Mouse (Mus musculus): Measurements from ENCODE around the gene Ap1g1. TPM values are rescaled to one million over a fixed set of nuclear protein-coding genes. Genes with fewer than 3 reads are reported as not detected.

Ap1g1 gene
- polyA plus RNA-seq, 1 experiment: 80.9 TPM

DNA sequence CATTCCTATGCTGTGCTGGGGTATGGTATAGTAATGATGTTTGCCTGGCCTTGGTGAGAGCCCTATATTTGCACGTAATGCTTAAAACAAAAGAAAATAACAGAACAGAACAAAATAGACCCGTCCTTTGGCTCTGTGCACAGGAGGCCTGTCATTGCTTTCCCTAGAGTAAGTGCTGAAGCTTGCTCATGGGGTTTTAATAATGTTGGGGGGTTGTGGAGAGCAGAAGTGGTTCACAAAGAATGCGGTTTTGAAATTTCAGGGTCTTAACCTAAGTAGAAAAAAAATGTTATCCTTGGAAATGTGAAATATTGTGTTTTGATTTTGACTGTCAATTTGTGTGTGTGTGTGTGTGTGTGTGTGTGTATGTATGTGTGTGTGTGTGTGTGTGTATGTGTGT lies 70.6 kb downstream of the Ap1g1 start:
- Histone ChIP-seq H3K27ac (ENCODE audit: insufficient read depth, low read depth, low read length) (no peak overlapping the region), H3K4me1 (ENCODE audit: control insufficient read depth, insufficient read depth, low read length) (peaks cover 2% of the 10 kb centered on the region; the same call in 1 of the 2 replicates), H3K4me3 (ENCODE audit: insufficient read depth, low read length) (no peak overlapping the region)
- TF ChIP-seq POLR2A (IDR thresholded peaks at IDR 0.05; ENCODE audit: borderline replicate concordance, low read depth, low read length) (no peak), CTCF (IDR thresholded peaks at IDR 0.05; ENCODE audit: low read depth, low read length) (no peak)

DNA sequence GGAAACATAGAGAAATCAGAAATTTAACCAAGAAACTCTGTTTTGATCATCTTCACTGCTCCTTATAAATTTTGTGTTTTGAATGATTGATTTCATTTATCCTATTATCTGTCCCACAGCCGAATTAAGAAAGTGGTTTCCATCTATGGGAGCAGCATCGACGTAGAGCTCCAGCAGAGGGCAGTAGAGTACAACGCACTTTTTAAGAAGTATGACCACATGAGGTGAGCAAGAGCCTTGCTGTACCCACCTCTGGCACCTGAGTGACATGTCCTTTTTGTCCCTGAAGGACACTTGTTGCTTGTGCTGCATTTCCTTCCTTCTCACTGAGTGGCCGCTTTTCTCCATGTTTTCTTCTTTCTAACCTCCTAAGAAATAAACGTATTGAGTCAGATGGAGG lies 75.1 kb downstream of the Ap1g1 start:
- TF ChIP-seq POLR2A (IDR thresholded peaks at IDR 0.05; ENCODE audit: borderline replicate concordance, low read depth, low read length): no peak
- TF ChIP-seq CTCF (IDR thresholded peaks at IDR 0.05; ENCODE audit: low read depth, low read length): peak; percentile 72
- Histone ChIP-seq H3K4me3 (ENCODE audit: insufficient read depth, low read length) (no peak overlapping the region), H3K27ac (ENCODE audit: insufficient read depth, low read depth, low read length) (no peak overlapping the region), H3K4me1 (ENCODE audit: control insufficient read depth, insufficient read depth, low read length) (no peaks in the 10 kb centered on the region)

DNA sequence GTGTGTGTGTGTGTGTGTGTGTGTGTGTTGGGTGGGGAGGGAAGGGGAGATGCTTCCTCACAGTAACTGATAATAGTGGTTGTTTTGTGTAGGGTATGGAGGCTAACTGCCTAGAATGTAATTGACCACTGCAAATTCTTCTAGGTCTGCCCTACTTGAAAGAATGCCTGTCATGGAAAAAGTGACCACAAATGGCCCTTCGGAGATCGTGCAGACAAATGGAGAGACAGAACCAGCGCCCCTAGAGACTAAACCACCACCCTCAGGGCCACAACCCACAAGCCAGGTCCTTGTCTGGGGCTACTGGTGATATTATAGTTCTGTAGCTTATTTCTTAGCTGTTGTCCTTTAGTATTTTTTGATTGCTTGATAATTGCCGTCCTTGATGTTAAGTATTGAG lies 76.2 kb downstream of the Ap1g1 start:
- Histone ChIP-seq H3K4me3 (ENCODE audit: insufficient read depth, low read length) (no peak overlapping the region), H3K27ac (ENCODE audit: insufficient read depth, low read depth, low read length) (no peak overlapping the region), H3K4me1 (ENCODE audit: control insufficient read depth, insufficient read depth, low read length) (no peaks in the 10 kb centered on the region)
- TF ChIP-seq CTCF (IDR thresholded peaks at IDR 0.05; ENCODE audit: low read depth, low read length) (no peak), POLR2A (IDR thresholded peaks at IDR 0.05; ENCODE audit: borderline replicate concordance, low read depth, low read length) (no peak)

DNA sequence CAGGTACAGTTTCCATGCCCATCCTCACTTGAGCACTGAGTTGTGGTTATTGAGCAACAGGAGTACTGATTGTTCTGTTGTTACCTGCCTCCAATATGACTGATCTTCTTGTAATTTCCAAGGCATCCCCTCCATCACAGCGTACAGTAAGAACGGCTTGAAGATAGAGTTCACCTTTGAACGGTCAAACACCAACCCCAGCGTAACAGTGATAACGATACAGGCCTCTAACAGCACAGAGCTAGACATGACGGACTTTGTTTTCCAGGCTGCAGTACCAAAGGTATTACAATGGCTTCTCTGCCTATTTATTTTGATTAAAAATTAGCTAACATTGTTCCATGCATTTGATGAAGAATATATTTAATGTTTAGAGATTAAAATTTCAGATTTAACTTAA lies 77.1 kb downstream of the Ap1g1 start:
- Histone ChIP-seq H3K4me1 (ENCODE audit: control insufficient read depth, insufficient read depth, low read length) (no peaks in the 10 kb centered on the region), H3K4me3 (ENCODE audit: insufficient read depth, low read length) (no peak overlapping the region), H3K27ac (ENCODE audit: insufficient read depth, low read depth, low read length) (no peak overlapping the region)
- TF ChIP-seq POLR2A (IDR thresholded peaks at IDR 0.05; ENCODE audit: borderline replicate concordance, low read depth, low read length) (no peak), CTCF (IDR thresholded peaks at IDR 0.05; ENCODE audit: low read depth, low read length) (no peak)

DNA sequence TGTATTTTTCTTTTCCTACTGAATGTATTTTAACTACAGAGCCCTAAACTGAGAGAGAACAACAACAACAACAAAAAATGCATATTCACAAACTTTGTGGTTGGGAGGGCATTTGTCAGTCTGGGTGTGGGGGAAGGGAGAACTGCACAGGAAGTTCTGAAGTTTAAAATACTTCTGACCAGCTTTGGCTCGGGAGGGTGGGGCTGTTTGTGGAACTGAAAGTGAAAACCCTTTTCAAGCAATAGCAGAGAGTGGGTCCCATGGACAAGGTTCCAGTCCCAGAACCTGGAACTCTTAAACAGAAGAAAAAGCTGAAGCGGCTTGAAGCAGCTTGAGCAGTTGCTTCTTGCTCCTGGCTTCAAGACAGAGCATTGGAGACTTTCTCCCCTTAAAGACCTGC lies 85.0 kb downstream of the Ap1g1 start:
- Histone ChIP-seq H3K4me3 (ENCODE audit: insufficient read depth, low read length) (peak overlapping the region; percentile 30; the same call in 1 of the 2 replicates), H3K27ac (ENCODE audit: insufficient read depth, low read depth, low read length) (peak overlapping the region; percentile 75), H3K4me1 (ENCODE audit: control insufficient read depth, insufficient read depth, low read length) (peaks cover 22% of the 10 kb centered on the region)
- TF ChIP-seq CTCF (IDR thresholded peaks at IDR 0.05; ENCODE audit: low read depth, low read length) (no peak), POLR2A (IDR thresholded peaks at IDR 0.05; ENCODE audit: borderline replicate concordance, low read depth, low read length) (no peak)

DNA sequence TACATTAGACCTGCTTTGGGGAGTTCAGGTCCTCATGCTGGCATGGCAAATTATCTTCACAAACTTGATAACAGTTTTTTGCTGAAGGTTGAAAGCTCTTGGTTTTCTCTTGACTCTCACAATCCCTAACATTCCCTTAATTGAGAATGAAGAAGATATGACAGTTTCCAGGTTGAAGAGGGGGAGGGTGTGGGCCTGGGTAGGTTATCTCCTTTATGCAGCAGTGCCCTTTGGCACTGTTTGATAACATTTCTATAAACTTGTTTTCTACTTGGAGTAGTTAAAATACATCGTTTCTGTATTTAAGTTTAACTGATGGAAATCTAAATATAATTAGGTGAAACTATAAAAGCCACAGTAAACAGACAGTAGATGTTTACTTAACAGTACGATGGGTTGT lies 86.4 kb downstream of the Ap1g1 start:
- Histone ChIP-seq H3K27ac (ENCODE audit: insufficient read depth, low read depth, low read length) (no peak overlapping the region), H3K4me3 (ENCODE audit: insufficient read depth, low read length) (no peak overlapping the region), H3K4me1 (ENCODE audit: control insufficient read depth, insufficient read depth, low read length) (peaks cover 22% of the 10 kb centered on the region)
- TF ChIP-seq POLR2A (IDR thresholded peaks at IDR 0.05; ENCODE audit: borderline replicate concordance, low read depth, low read length) (no peak), CTCF (IDR thresholded peaks at IDR 0.05; ENCODE audit: low read depth, low read length) (no peak)

DNA sequence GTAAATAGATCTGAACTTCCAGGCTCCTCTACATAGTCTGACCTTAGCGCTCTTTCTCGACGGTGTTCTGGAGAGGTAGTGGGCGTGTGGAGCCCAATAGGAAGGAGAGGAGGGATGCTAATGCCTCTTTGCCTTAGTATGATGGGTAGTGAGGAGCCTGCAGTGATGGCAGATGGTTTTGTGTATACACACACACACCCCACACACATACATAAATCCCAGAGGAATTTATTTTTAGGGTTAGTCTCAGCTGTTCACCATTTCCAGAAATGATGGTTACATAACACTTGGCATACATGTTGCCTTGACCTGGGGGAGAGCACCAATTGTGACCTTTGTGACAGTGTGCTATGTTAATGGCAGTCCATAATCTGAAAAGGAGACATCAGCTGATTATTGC lies 87.2 kb downstream of the Ap1g1 start:
- H3K27ac ChIP-seq (ENCODE audit: insufficient read depth, low read depth, low read length): no peak overlapping the region
- H3K4me1 ChIP-seq (ENCODE audit: control insufficient read depth, insufficient read depth, low read length): peaks cover 25% of the 10 kb centered on the region
- TF ChIP-seq POLR2A (IDR thresholded peaks at IDR 0.05; ENCODE audit: borderline replicate concordance, low read depth, low read length) (no peak), CTCF (IDR thresholded peaks at IDR 0.05; ENCODE audit: low read depth, low read length) (no peak)
- no peak overlapping the region for H3K4me3 ChIP-seq (ENCODE audit: insufficient read depth, low read length)

DNA sequence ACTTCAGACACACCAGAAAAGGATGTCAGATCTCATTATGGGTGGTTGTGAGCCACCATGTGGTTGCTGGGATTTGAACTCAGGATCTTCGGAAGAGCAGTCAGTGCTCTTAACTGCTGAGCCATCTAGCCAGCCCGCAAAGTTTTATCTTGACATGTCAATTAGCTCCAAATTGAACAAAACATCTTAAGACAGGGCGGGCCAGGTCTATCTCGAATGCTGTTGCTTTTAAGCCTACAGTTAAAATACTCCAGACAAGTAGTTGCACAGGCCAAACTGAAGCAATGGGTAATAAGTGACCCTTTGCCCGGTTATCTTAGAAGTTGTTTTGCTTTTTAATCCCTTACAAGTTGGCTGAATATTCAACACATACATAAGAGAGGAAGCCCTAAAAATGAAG lies 88.3 kb downstream of the Ap1g1 start:
- TF ChIP-seq CTCF (IDR thresholded peaks at IDR 0.05; ENCODE audit: low read depth, low read length) (no peak), POLR2A (IDR thresholded peaks at IDR 0.05; ENCODE audit: borderline replicate concordance, low read depth, low read length) (no peak)
- Histone ChIP-seq H3K4me3 (ENCODE audit: insufficient read depth, low read length) (no peak overlapping the region), H3K4me1 (ENCODE audit: control insufficient read depth, insufficient read depth, low read length) (peaks cover 25% of the 10 kb centered on the region), H3K27ac (ENCODE audit: insufficient read depth, low read depth, low read length) (no peak overlapping the region)

DNA sequence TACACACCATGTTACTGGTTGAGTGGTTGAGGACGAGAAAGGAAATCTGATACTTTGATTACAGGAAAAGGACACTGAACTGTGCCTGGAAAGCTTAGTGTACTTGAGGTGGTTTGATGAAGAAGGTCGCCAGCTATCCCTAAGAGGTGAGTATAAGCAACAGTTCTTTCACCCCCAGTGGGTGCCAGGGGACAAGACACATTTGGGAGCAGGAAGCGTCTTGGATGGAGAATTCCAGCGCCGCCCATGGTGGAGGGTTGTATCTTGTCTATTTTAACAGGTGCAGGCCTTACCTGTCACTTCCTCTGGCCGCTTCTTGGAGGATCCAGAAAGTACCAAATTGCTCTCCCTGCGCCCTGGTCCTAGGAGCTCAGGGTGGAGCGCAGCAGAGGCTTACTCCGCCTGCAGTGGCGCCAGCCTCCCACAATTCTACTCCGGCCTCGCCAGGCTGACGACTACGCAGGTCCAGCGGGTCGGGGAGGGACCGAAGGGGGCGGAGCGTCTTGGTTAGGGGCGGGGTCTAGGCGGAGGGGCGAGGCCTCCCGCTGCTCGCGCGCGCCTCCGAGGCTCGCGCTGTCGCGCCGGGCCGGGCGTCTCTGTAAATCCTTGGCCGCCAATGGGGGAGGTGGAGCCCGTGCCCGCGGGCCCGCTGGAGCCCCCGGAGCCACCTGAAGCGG lies 89.8 kb downstream of the Ap1g1 start, which contains the start of gene Phlpp2:
Gene Phlpp2, plus strand, starts transcription at position 540 of the 677 bp plus-strand sequence.
- peak within 1 kb of the TSS; percentile 87 for H3K4me3 ChIP-seq (ENCODE audit: insufficient read depth, low read length)
- TF ChIP-seq POLR2A (IDR thresholded peaks at IDR 0.05; ENCODE audit: borderline replicate concordance, low read depth, low read length): no peak
- no peak for TF ChIP-seq CTCF (IDR thresholded peaks at IDR 0.05; ENCODE audit: low read depth, low read length)
- peaks cover 22% of the 10 kb centered on the region for H3K4me1 ChIP-seq (ENCODE audit: control insufficient read depth, insufficient read depth, low read length)
- 0 out of 2 replicates have a peak within 1 kb of the TSS, but pooled peaks have one; percentile 3 for H3K27ac ChIP-seq (ENCODE audit: insufficient read depth, low read depth, low read length)

DNA sequence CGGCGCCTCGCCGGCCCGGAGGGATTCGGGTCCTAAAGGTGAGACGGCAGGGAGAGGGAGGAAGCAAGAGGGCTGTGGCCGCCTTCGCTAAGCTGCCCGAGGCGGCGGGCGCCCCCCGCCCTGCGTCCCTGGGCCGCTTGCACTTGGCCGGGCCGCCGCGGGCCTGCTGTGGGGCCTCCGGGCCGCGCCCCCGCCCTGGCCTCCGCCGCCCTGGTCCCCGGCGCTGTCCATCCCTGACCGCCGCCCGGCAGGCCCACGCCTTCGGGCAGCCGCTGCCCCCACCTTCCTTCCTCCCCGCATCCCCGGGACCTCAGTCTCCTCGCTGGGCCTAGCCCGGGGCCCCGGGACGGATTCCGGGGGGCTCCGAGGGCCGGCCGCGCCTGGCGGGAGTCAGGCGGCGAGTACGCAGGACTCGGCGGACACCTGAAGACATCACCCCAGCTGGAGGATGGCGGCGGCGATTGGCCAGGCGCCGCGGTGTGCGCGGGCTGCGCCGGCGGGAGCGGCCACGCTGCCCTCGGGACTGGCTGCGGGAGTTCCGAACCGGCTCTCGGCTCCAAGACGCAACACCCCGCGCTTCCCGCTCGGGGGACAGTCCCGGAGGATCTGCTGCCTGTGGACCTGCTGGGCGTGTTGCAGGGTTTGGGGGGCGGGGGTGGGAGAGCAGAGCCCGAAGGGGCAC lies 90.5 kb downstream of the Ap1g1 start:
- Histone ChIP-seq H3K27ac (ENCODE audit: insufficient read depth, low read depth, low read length) (no peak overlapping the region), H3K4me3 (ENCODE audit: insufficient read depth, low read length) (peak overlapping the region; percentile 87), H3K4me1 (ENCODE audit: control insufficient read depth, insufficient read depth, low read length) (peaks cover 21% of the 10 kb centered on the region)
- no peak for TF ChIP-seq CTCF (IDR thresholded peaks at IDR 0.05; ENCODE audit: low read depth, low read length)
- no peak for TF ChIP-seq POLR2A (IDR thresholded peaks at IDR 0.05; ENCODE audit: borderline replicate concordance, low read depth, low read length)
